Mouse (Mus musculus) stomach, embryonic 14.5 days (tissue): ENCODE measurements around the gene Rabif. TPM values are rescaled to one million over a fixed set of nuclear protein-coding genes. Genes with fewer than 3 reads are reported as not detected.

Experiments
- ATAC-seq: fragments of 200-750 bp; cut with Nextera tagmentation; 2 replicates; pipeline ENCODE4 v1.8.0; 2017; ENCODE audit warnings: low read depth, moderate TSS enrichment; ENCODE audit not compliant: insufficient number of reproducible peaks, insufficient read depth, low FRiP score
- H3K27ac ChIP-seq: fragments of 300-500 bp; sonication (generic); 2 replicates; pipeline ENCODE4 v1.5.1; 2014; ENCODE audit warnings: mild to moderate bottlenecking, low read length, moderate library complexity, mixed read lengths
- H3K27me3 ChIP-seq: fragments of 300-500 bp; sonication (generic); 2 replicates; pipeline ENCODE4 v1.6.1; 2014; ENCODE audit warnings: low read length, control low read depth, mixed read lengths; ENCODE audit not compliant: control insufficient read depth, insufficient read depth
- H3K36me3 ChIP-seq: fragments of 300-500 bp; sonication (generic); 2 replicates; pipeline ENCODE4 v1.6.1; 2014; ENCODE audit warnings: mild to moderate bottlenecking, control low read depth, low read length, moderate library complexity, mixed read lengths; ENCODE audit not compliant: control insufficient read depth, insufficient read depth
- H3K4me1 ChIP-seq: fragments of 300-500 bp; sonication (generic); 2 replicates; pipeline ENCODE4 v1.6.1; 2014; ENCODE audit warnings: low read length, control low read depth, mixed read lengths; ENCODE audit not compliant: control insufficient read depth, insufficient read depth
- H3K4me2 ChIP-seq: fragments of 300-500 bp; sonication (generic); replicated peaks from 2 replicates; pipeline ENCODE4 v1.6.1; 2014; ENCODE audit warnings: low read depth, low read length, control low read depth
- H3K4me3 ChIP-seq: fragments of 300-500 bp; sonication (generic); 2 replicates; pipeline ENCODE4 v1.5.1; 2014; ENCODE audit warnings: low read depth, low read length, control low read depth
- H3K9ac ChIP-seq: fragments of 300-500 bp; sonication (generic); replicated peaks from 2 replicates; pipeline ENCODE4 v1.6.1; 2014; ENCODE audit warnings: low read depth, mild to moderate bottlenecking, control low read depth, low read length, moderate library complexity, mixed read lengths
- H3K9me3 ChIP-seq: fragments of 300-500 bp; sonication (generic); 2 replicates; pipeline ENCODE4 v1.6.1; 2016; ENCODE audit warnings: low read depth, low read length, control low read depth; ENCODE audit not compliant: control insufficient read depth
- WGBS: fragments of 180-500 bp; shearing (Covaris S2); extraction: QIAGEN DNeasy Blood & Tissue Kit; methylation state at CpG from one replicate; pipeline ENCODE4 v1.1.7; 2014; 5-methylcytosine and 5-hydroxymethylcytosine counted together
- polyA plus RNA-seq: library from polyadenylated mRNA; unstranded; fragments of >200 nt; fragmentation: Nextera tagmentation; extraction: Ambion mirVana; gene quantifications from 2 replicates; pipeline ENCODE4 v1.2.1, GENCODE M21; 2014

Gene Rabif
- polyA plus RNA-seq, 1 experiment from 2014 or later: 41.9 TPM

- Histone ChIP-seq H3K9ac (no peak overlapping the region), H3K4me1 (peaks cover 5% of the 10 kb centered on the region; the same call in 1 of the 2 replicates), H3K9me3 (no peaks in the 10 kb centered on the region), H3K27ac (no peak overlapping the region), H3K4me2 (no peak overlapping the region), H3K36me3 (peaks cover 3% of the 10 kb centered on the region), H3K4me3 (no peak overlapping the region), H3K27me3 (no peaks in the 10 kb centered on the region)
- WGBS: 95% methylated on average over 1 of the region's 1 CpGs
- no peak for ATAC-seq
Observed at GRCm38 (mm10) chr1:134500916-134501315, 6.5 kb downstream of the Rabif start.

DNA sequence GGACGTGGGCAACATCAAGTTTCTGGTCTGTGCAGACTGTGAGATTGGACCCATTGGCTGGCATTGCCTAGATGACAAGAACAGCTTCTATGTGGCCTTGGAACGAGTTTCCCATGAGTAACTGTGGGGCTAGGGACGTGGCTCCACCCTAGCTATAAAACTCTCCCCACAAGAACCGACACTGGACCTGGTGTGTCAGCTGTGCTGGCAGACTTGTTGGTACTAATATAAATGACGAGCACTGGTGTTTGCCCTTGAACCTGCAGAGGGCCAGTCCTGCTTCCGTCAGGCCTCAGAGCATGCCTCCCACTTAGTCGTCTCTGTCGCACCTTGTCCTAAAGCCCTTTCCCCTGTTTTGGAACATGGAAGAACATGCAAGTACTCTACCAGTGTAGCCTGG is 11.8 kb downstream of the Rabif start:
- no peak overlapping the region for H3K4me3 ChIP-seq
- ATAC-seq: no peak
- H3K9me3 ChIP-seq: no peaks in the 10 kb centered on the region
- no peaks in the 10 kb centered on the region for H3K27me3 ChIP-seq
- 87% methylated on average over 8 of the region's 8 CpGs for WGBS
- no peak overlapping the region for H3K27ac ChIP-seq
- H3K36me3 ChIP-seq: peaks cover 15% of the 10 kb centered on the region
- no peak overlapping the region for H3K9ac ChIP-seq
- H3K4me1 ChIP-seq: no peaks in the 10 kb centered on the region
- H3K4me2 ChIP-seq: no peak overlapping the region

DNA sequence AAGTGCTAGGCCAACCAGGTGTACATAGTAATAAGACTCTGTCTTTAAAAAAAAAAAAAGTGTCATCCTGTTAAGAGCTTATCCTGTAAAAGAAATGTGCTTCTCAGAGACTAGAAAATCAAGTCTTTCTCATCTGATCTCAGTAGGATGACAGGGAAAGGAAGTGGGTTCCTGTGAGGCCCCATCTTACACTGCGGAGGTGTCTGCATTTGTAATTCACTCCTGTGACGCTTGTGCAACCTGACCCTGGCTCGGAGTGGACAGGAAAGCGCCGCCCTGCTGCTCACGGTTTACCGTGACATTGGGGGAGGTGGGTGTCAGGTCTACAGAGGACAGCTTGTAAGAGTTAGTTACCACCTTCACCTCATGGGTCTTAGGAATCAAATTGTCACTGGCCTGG is 15.6 kb downstream of the Rabif start:
- WGBS: 51% methylated on average over 7 of the region's 7 CpGs
- no peaks in the 10 kb centered on the region for H3K27me3 ChIP-seq
- no peak overlapping the region for H3K4me2 ChIP-seq
- H3K27ac ChIP-seq: no peak overlapping the region
- H3K4me3 ChIP-seq: no peak overlapping the region
- H3K36me3 ChIP-seq: peaks cover 15% of the 10 kb centered on the region
- no peaks in the 10 kb centered on the region for H3K9me3 ChIP-seq
- no peak overlapping the region for H3K9ac ChIP-seq
- ATAC-seq: no peak
- H3K4me1 ChIP-seq: 0 out of 2 replicates have a peak, but pooled peaks cover 3% of the 10 kb centered on the region

- Histone ChIP-seq H3K36me3 (peaks cover 4% of the 10 kb centered on the region; the same call in 1 of the 2 replicates), H3K27ac (no peak overlapping the region), H3K4me2 (no peak overlapping the region), H3K4me3 (no peak overlapping the region), H3K27me3 (no peaks in the 10 kb centered on the region), H3K9ac (no peak overlapping the region), H3K4me1 (peaks cover 11% of the 10 kb centered on the region; the same call in 1 of the 2 replicates), H3K9me3 (no peaks in the 10 kb centered on the region)
- ATAC-seq: no peak
- WGBS: 61% methylated on average over 4 of the region's 4 CpGs
Observed at GRCm38 (mm10) chr1:134512183-134512582, 17.7 kb downstream of the Rabif start.

- Histone ChIP-seq H3K36me3 (no peaks in the 10 kb centered on the region; the same call in 1 of the 2 replicates), H3K4me3 (no peak overlapping the region), H3K9me3 (no peaks in the 10 kb centered on the region), H3K4me1 (peaks cover 11% of the 10 kb centered on the region; the same call in 1 of the 2 replicates), H3K27me3 (no peaks in the 10 kb centered on the region), H3K4me2 (peak overlapping the region; percentile 87), H3K27ac (no peak overlapping the region), H3K9ac (no peak overlapping the region)
- 62% methylated on average over 6 of the region's 6 CpGs for WGBS
- ATAC-seq: no peak
Observed at GRCm38 (mm10) chr1:134512584-134512983, 18.1 kb downstream of the Rabif start.

DNA sequence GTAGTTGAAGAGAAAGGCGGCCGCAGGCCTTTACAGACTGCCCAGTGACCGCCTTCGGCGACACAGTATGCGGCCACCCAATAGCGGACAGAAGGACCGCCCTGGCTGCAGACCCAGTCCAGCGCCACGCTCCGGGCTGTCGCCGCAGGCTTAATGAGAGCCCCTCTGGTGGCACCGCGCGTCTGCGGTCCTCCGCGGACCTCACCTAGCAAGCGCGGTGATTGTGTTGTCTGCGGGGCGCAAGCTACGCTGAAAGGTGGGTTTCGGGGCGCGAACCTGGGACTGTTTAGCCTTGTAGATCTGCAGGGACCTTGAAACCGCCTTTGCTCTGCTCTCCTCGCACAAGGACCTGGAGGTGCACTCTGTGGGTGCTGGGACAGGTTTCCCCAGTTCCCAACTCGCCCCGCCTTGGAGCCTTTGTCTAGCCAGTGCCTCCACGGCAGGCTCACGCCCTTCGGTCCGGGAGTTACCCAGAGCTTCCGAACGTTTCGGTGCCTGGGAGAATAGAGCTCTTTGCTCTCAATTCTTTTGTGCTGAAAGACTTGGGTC is 18.9 kb downstream of the Rabif start:
- Histone ChIP-seq H3K4me3 (peak overlapping the region; percentile 41), H3K4me2 (peak overlapping the region; percentile 87), H3K4me1 (peaks cover 11% of the 10 kb centered on the region; the same call in 1 of the 2 replicates), H3K27ac (peak overlapping the region; percentile 69), H3K9ac (peak overlapping the region; percentile 57), H3K9me3 (no peaks in the 10 kb centered on the region), H3K36me3 (no peaks in the 10 kb centered on the region), H3K27me3 (no peaks in the 10 kb centered on the region)
- WGBS: 2% methylated on average over 38 of the region's 38 CpGs
- peak; percentile 79 for ATAC-seq

- Histone ChIP-seq H3K27me3 (no peaks in the 10 kb centered on the region), H3K9ac (no peak overlapping the region), H3K4me1 (peaks cover 11% of the 10 kb centered on the region; the same call in 1 of the 2 replicates), H3K4me2 (peak overlapping the region; percentile 87), H3K9me3 (no peaks in the 10 kb centered on the region), H3K4me3 (peak overlapping the region; percentile 41), H3K27ac (peak overlapping the region; percentile 69), H3K36me3 (no peaks in the 10 kb centered on the region)
- ATAC-seq: peak; percentile 34; the same call in 1 of the 2 replicates
- 38% methylated on average over 16 of the region's 16 CpGs for WGBS
Observed at GRCm38 (mm10) chr1:134513876-134514590, 19.6 kb downstream of the Rabif start.

DNA sequence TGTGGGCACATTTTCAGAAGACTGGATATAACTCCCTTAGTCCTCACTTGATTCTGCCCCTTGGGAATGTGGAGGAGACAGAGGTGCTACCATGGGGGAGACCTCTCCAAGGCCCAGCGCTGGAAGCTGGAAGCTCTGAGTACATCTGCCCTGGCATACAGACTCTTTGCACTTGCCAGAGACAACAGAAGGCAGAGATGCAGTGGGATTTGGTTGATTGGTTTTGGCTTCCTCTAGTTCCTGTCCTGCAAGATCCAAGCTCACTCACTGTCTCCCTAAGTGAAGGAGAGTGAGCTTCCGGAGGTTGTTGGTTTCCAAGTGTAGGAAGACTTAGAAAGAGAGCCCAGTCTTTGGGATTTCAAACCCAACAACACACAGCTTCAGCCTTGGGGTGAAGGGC is 21.4 kb downstream of the Rabif start:
- 67% methylated on average over 2 of the region's 2 CpGs for WGBS
- Histone ChIP-seq H3K27ac (peak overlapping the region; percentile 68; the same call in 1 of the 2 replicates), H3K9me3 (no peaks in the 10 kb centered on the region), H3K9ac (no peak overlapping the region), H3K4me1 (peaks cover 11% of the 10 kb centered on the region; the same call in 1 of the 2 replicates), H3K36me3 (no peaks in the 10 kb centered on the region), H3K4me3 (no peak overlapping the region), H3K4me2 (no peak overlapping the region), H3K27me3 (no peaks in the 10 kb centered on the region)
- ATAC-seq: no peak
